8 mouse cellular contexts compared by ENCODE assay signal in genomic region chr12:86888130-86889069, GRCm38 (mm10). TPM values are rescaled to one million over a fixed set of nuclear protein-coding genes. Genes with fewer than 3 reads are reported as not detected.
DNase-seq lines count a peak whose midpoint lies in the region; ATAC-seq and TF ChIP-seq lines count a peak whose summit lies in the region.

No protein-coding gene starts in this region.

- peak overlapping the region; percentile 60 for H3K9ac ChIP-seq in embryonic facial prominence, embryonic 11.5 days (replicated peaks; ENCODE audit: low read length)
- H3K9ac ChIP-seq in kidney, embryonic 14.5 days (ENCODE audit: low read depth, low read length), result peak overlapping the region; percentile 54
- peak overlapping the region; percentile 19; the same call in 1 of the 2 replicates for H3K9ac ChIP-seq in liver, embryonic 15.5 days
- peak overlapping the region; percentile 41 for H3K9ac ChIP-seq in neural tube, embryonic 11.5 days (ENCODE audit: low read length)
- H3K9ac ChIP-seq in stomach, postnatal 0 days (ENCODE audit: low read length), result peak overlapping the region; percentile 69

- DNase-seq in layer of hippocampus, adult 11-12 months (ENCODE audit: low spot score), result peak; percentile 71
- no peak for DNase-seq in layer of hippocampus, adult 9-10 months (ENCODE audit: low spot score)
- DNase-seq in embryonic facial prominence, embryonic 11.5 days (ENCODE audit: low spot score), result peak; percentile 80
- peak; percentile 91 for DNase-seq in heart, embryonic 10.5 days (ENCODE audit: low spot score)
- DNase-seq in neural tube, embryonic 11.5 days (ENCODE audit: low spot score), result peak; percentile 70
- peak; percentile 85 for DNase-seq in stomach, postnatal 0 days (ENCODE audit: low spot score)

- H3K27ac ChIP-seq in embryonic facial prominence, embryonic 11.5 days (replicated peaks; ENCODE audit: low read depth, low read length), result peak overlapping the region; percentile 89
- H3K27ac ChIP-seq in heart, embryonic 10.5 days, result peak overlapping the region; percentile 97
- H3K27ac ChIP-seq in kidney, embryonic 14.5 days (ENCODE audit: low read depth, low read length), result peak overlapping the region; percentile 99
- peak overlapping the region; percentile 88 for H3K27ac ChIP-seq in liver, embryonic 15.5 days (replicated peaks)
- H3K27ac ChIP-seq in neural tube, embryonic 11.5 days (ENCODE audit: low read depth, low read length), result peak overlapping the region; percentile 36; the same call in 1 of the 2 replicates
- H3K27ac ChIP-seq in stomach, postnatal 0 days (replicated peaks), result peak overlapping the region; percentile 99

- H3K4me1 ChIP-seq in embryonic facial prominence, embryonic 11.5 days (ENCODE audit: control insufficient read depth, insufficient read depth, low read length), result peaks cover 20% of the 10 kb centered on the region
- H3K4me1 ChIP-seq in heart, embryonic 10.5 days, result peaks cover 91% of the 10 kb centered on the region
- peaks cover 64% of the 10 kb centered on the region for H3K4me1 ChIP-seq in kidney, embryonic 14.5 days (ENCODE audit: control insufficient read depth, insufficient read depth, low read length)
- H3K4me1 ChIP-seq in liver, embryonic 15.5 days (replicated peaks), result peaks cover 79% of the 10 kb centered on the region
- peaks cover 51% of the 10 kb centered on the region for H3K4me1 ChIP-seq in neural tube, embryonic 11.5 days (ENCODE audit: control insufficient read depth, insufficient read depth, low read length)
- H3K4me1 ChIP-seq in stomach, postnatal 0 days (replicated peaks; ENCODE audit: control insufficient read depth, insufficient read depth), result peaks cover 23% of the 10 kb centered on the region

- peak overlapping the region; percentile 21 for H3K4me3 ChIP-seq in embryonic facial prominence, embryonic 11.5 days (ENCODE audit: low read depth, low read length)
- peak overlapping the region; percentile 56 for H3K4me3 ChIP-seq in heart, embryonic 10.5 days
- H3K4me3 ChIP-seq in kidney, embryonic 14.5 days (ENCODE audit: low read length), result peak overlapping the region; percentile 33
- peak overlapping the region; percentile 48 for H3K4me3 ChIP-seq in liver, embryonic 15.5 days (replicated peaks)
- H3K4me3 ChIP-seq in neural tube, embryonic 11.5 days (ENCODE audit: low read depth, low read length), result peak overlapping the region; percentile 22; the same call in 1 of the 2 replicates
- peak overlapping the region; percentile 24 for H3K4me3 ChIP-seq in stomach, postnatal 0 days (ENCODE audit: low read depth, low read length)

- no peaks in the 10 kb centered on the region for H3K9me3 ChIP-seq in embryonic facial prominence, embryonic 11.5 days (replicated peaks; ENCODE audit: control insufficient read depth, low read length)
- H3K9me3 ChIP-seq in heart, embryonic 10.5 days, result no peaks in the 10 kb centered on the region
- no peaks in the 10 kb centered on the region for H3K9me3 ChIP-seq in kidney, embryonic 14.5 days (ENCODE audit: control insufficient read depth, low read length)
- no peaks in the 10 kb centered on the region for H3K9me3 ChIP-seq in liver, embryonic 15.5 days (replicated peaks)
- H3K9me3 ChIP-seq in neural tube, embryonic 11.5 days (ENCODE audit: control insufficient read depth, low read length), result no peaks in the 10 kb centered on the region
- H3K9me3 ChIP-seq in stomach, postnatal 0 days (ENCODE audit: control insufficient read depth, low read length), result no peaks in the 10 kb centered on the region

- peak; percentile 57 for ATAC-seq in embryonic facial prominence, embryonic 11.5 days (replicated peaks; ENCODE audit: insufficient number of reproducible peaks, low FRiP score, low TSS enrichment, low read depth)
- peak; percentile 69 for ATAC-seq in kidney, embryonic 14.5 days (ENCODE audit: low FRiP score, low TSS enrichment)
- peak; percentile 29 for ATAC-seq in liver, embryonic 15.5 days (ENCODE audit: insufficient read depth)
- no peak for ATAC-seq in neural tube, embryonic 11.5 days (ENCODE audit: insufficient read depth, low FRiP score, low TSS enrichment)
- ATAC-seq in stomach, postnatal 0 days (ENCODE audit: low FRiP score, low TSS enrichment), result peak; percentile 80

- TF ChIP-seq EP300 in stomach, postnatal 0 days (optimal IDR thresholded peaks at IDR 0.05), result peak; percentile 36

- peak overlapping the region; percentile 60 for H3K4me2 ChIP-seq in embryonic facial prominence, embryonic 11.5 days (ENCODE audit: low read depth, low read length)
- H3K4me2 ChIP-seq in kidney, embryonic 14.5 days (replicated peaks; ENCODE audit: low read depth, low read length), result peak overlapping the region; percentile 41
- peak overlapping the region; percentile 72 for H3K4me2 ChIP-seq in liver, embryonic 15.5 days
- H3K4me2 ChIP-seq in neural tube, embryonic 11.5 days (ENCODE audit: low read depth), result peak overlapping the region; percentile 40
- H3K4me2 ChIP-seq in stomach, postnatal 0 days (replicated peaks; ENCODE audit: low read depth), result peak overlapping the region; percentile 55

- TF ChIP-seq CTCF in stomach, postnatal 0 days (IDR thresholded peaks at IDR 0.05; ENCODE audit: low read depth), result peak; percentile 66

- H3K27me3 ChIP-seq in embryonic facial prominence, embryonic 11.5 days (ENCODE audit: control insufficient read depth, insufficient read depth, low read length), result no peaks in the 10 kb centered on the region
- 0 out of 2 replicates have a peak, but pooled peaks cover under 1% of the 10 kb centered on the region for H3K27me3 ChIP-seq in heart, embryonic 10.5 days (ENCODE audit: insufficient read depth, poor library complexity, severe bottlenecking)
- no peaks in the 10 kb centered on the region for H3K27me3 ChIP-seq in kidney, embryonic 14.5 days (ENCODE audit: control insufficient read depth, insufficient read depth, low read length)
- H3K27me3 ChIP-seq in liver, embryonic 15.5 days, result peaks cover 88% of the 10 kb centered on the region
- peaks cover 3% of the 10 kb centered on the region; the same call in 1 of the 2 replicates for H3K27me3 ChIP-seq in neural tube, embryonic 11.5 days (ENCODE audit: control insufficient read depth, insufficient read depth, low read length)
- no peaks in the 10 kb centered on the region for H3K27me3 ChIP-seq in stomach, postnatal 0 days (ENCODE audit: control insufficient read depth, insufficient read depth, low read length)

- 2% methylated on average over 47 of the region's 47 CpGs for WGBS in embryonic facial prominence, embryonic 11.5 days
- under 1% methylated on average over 45 of the region's 47 CpGs for WGBS in heart, embryonic 10.5 days
- WGBS in kidney, embryonic 14.5 days, result under 1% methylated on average over 47 of the region's 47 CpGs
- under 1% methylated on average over 47 of the region's 47 CpGs for WGBS in liver, embryonic 15.5 days (ENCODE audit: insufficient replicate concordance)
- 1% methylated on average over 46 of the region's 47 CpGs for WGBS in neural tube, embryonic 11.5 days
- under 1% methylated on average over 44 of the region's 47 CpGs for WGBS in stomach, postnatal 0 days

- H3K36me3 ChIP-seq in embryonic facial prominence, embryonic 11.5 days (replicated peaks; ENCODE audit: control insufficient read depth, insufficient read depth, low read depth, low read length), result no peaks in the 10 kb centered on the region
- no peaks in the 10 kb centered on the region for H3K36me3 ChIP-seq in heart, embryonic 10.5 days
- H3K36me3 ChIP-seq in kidney, embryonic 14.5 days (ENCODE audit: control insufficient read depth, insufficient read depth, low read length), result no peaks in the 10 kb centered on the region
- H3K36me3 ChIP-seq in liver, embryonic 15.5 days (replicated peaks), result no peaks in the 10 kb centered on the region
- H3K36me3 ChIP-seq in neural tube, embryonic 11.5 days (ENCODE audit: control insufficient read depth, insufficient read depth, low read length), result no peaks in the 10 kb centered on the region
- no peaks in the 10 kb centered on the region for H3K36me3 ChIP-seq in stomach, postnatal 0 days (ENCODE audit: control insufficient read depth, insufficient read depth, low read length)

RNA-seq across cellular contexts. Expression of gene Irf2bpl, which starts 3.8 kb away (rescaled TPM):
- 15.5 and 16.4 TPM in 2 replicates for polyA plus RNA-seq in embryonic facial prominence, embryonic 11.5 days (2014; fragmentation: Nextera tagmentation; extraction: Ambion mirVana)
- polyA plus RNA-seq in heart, embryonic 10.5 days (2016; fragmentation: Nextera tagmentation; extraction: Ambion mirVana), result 28.7 and 35.3 TPM in 2 replicates
- polyA plus RNA-seq in kidney, embryonic 14.5 days (2014; fragmentation: Nextera tagmentation; extraction: Ambion mirVana), result 25.8 and 34.8 TPM in 2 replicates
- polyA plus RNA-seq in liver, embryonic 15.5 days (2015; fragmentation: Nextera tagmentation; extraction: Ambion mirVana), result 2.8 and 3.1 TPM in 2 replicates
- 19.4 and 20.6 TPM in 2 replicates for polyA plus RNA-seq in neural tube, embryonic 11.5 days (2014; fragmentation: Nextera tagmentation; extraction: Ambion mirVana)
- 19.1 and 19.8 TPM in 2 replicates for polyA plus RNA-seq in stomach, postnatal 0 days (2015; fragmentation: Nextera tagmentation; extraction: Ambion mirVana)

RNA-seq across cellular contexts. Expression of gene Cipc, which starts 58.4 kb away (rescaled TPM):
- polyA plus RNA-seq in embryonic facial prominence, embryonic 11.5 days (2014; fragmentation: Nextera tagmentation; extraction: Ambion mirVana), result 30.8 and 33.5 TPM in 2 replicates
- 26.7 and 33.8 TPM in 2 replicates for polyA plus RNA-seq in heart, embryonic 10.5 days (2016; fragmentation: Nextera tagmentation; extraction: Ambion mirVana)
- 12.6 and 30.4 TPM in 2 replicates for polyA plus RNA-seq in kidney, embryonic 14.5 days (2014; fragmentation: Nextera tagmentation; extraction: Ambion mirVana)
- polyA plus RNA-seq in liver, embryonic 15.5 days (2015; fragmentation: Nextera tagmentation; extraction: Ambion mirVana), result 7.8 and 8.2 TPM in 2 replicates
- 40.1 and 42.8 TPM in 2 replicates for polyA plus RNA-seq in neural tube, embryonic 11.5 days (2014; fragmentation: Nextera tagmentation; extraction: Ambion mirVana)
- 10.1 and 10.8 TPM in 2 replicates for polyA plus RNA-seq in stomach, postnatal 0 days (2015; fragmentation: Nextera tagmentation; extraction: Ambion mirVana)

Comparison
In these comparisons a context has a peak if more than half of its experiments do, and no peak if none do; other contexts are left out.
1. H3K27ac ChIP-seq: peak in every context shown above with its lines; median percentile 99 in kidney, embryonic 14.5 days; 99 in stomach, postnatal 0 days; 97 in heart, embryonic 10.5 days; 89 in embryonic facial prominence, embryonic 11.5 days; 88 in liver, embryonic 15.5 days; 36 in neural tube, embryonic 11.5 days.
2. H3K9ac ChIP-seq: peak in every context shown above with its lines; median percentile 69 in stomach, postnatal 0 days; 60 in embryonic facial prominence, embryonic 11.5 days; 54 in kidney, embryonic 14.5 days; 41 in neural tube, embryonic 11.5 days; 19 in liver, embryonic 15.5 days.